Mouse (Mus musculus) thymus, adult 2 months (tissue): ENCODE results near the gene Inka1.

Experiments
- CTCF ChIP-seq: fragments of 200-500 bp; IDR thresholded peaks from 2 replicates; pipeline ENCODE4 v1.5.1; 2012; ENCODE audit warnings: mild to moderate bottlenecking, control low read depth, low read length, moderate library complexity, borderline replicate concordance; ENCODE audit not compliant: control insufficient read depth, poor library complexity, insufficient read depth; ENCODE audit errors: extremely low read depth
- POLR2A ChIP-seq: fragments of 200-500 bp; IDR thresholded peaks from 2 replicates; pipeline ENCODE4 v1.6.1; 2012; ENCODE audit warnings: mild to moderate bottlenecking, low read length, control low read depth, moderate library complexity; ENCODE audit not compliant: control insufficient read depth, poor library complexity, insufficient read depth; ENCODE audit errors: extremely low read depth

GRCm38 (mm10) chr9:107963700-107964099 lies 22.0 kb downstream of the Inka1 start:
- TF ChIP-seq CTCF (peak; percentile 81; the same call in 1 of the 2 replicates), POLR2A (no peak)
